Mouse (Mus musculus): ENCODE results near the gene D630045J12Rik. TPM values are rescaled to one million over a fixed set of nuclear protein-coding genes. Genes with fewer than 3 reads are reported as not detected.

Gene D630045J12Rik
- polyA plus RNA-seq, 1 experiment from 2014 or later, result 1.8 TPM

DNA sequence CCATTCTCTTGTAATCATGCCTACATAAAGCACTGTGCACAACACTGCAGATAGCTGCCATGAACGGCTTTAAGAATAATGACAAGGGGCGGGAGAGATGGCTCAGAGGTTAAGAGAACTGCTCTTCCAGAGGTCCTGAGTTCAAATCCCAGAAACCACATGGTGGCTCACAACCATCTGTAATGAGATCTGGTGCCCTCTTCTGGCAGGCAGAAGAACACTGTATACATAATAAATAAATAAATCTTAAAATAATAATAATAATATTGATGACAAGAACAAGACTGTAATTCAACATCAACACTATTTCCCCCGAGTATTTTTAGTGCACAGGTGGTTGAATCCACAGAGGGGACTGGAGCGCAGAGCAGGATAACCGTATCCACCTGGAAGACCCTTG, 97.6 kb downstream of the D630045J12Rik start:
- peaks cover 14% of the 10 kb centered on the region for H3K36me3 ChIP-seq
- H3K4me3 ChIP-seq, result no peak overlapping the region
- H3K4me2 ChIP-seq, result no peak overlapping the region
- H3K4me1 ChIP-seq, result peaks cover 14% of the 10 kb centered on the region
- no peaks in the 10 kb centered on the region for H3K9me3 ChIP-seq
- WGBS, result 83% methylated on average over 5 of the region's 5 CpGs
- no peaks in the 10 kb centered on the region for H3K27me3 ChIP-seq (replicated peaks)
- no peak for ATAC-seq (ENCODE audit: extremely low read depth, insufficient number of reproducible peaks, low FRiP score, low TSS enrichment)
- no peak overlapping the region for H3K27ac ChIP-seq (replicated peaks)
- H3K9ac ChIP-seq, result no peak overlapping the region

DNA sequence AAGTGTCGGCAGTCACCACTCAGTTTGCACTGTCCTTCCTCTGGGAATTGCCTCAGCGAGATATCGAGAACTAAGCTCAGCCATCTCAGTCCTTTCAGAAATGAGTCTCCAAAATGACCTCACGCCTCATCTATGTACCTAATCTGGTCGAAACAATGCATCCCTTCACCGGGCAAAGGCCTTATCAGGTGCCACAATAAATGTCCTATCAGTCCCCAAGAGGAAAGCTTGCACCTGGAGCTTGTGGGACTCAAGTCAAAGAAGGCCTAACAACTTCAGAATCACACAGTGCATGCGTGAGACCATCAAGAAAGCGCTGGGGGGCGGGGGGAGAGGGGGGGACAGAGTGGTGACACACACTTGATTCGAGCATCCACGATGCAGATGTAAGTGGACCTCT, 101.5 kb downstream of the D630045J12Rik start:
- peaks cover 24% of the 10 kb centered on the region for H3K4me1 ChIP-seq
- no peak overlapping the region for H3K4me2 ChIP-seq
- H3K9ac ChIP-seq, result no peak overlapping the region
- 31% methylated on average over 11 of the region's 11 CpGs for WGBS
- H3K9me3 ChIP-seq, result no peaks in the 10 kb centered on the region
- peaks cover 20% of the 10 kb centered on the region for H3K36me3 ChIP-seq
- ATAC-seq (ENCODE audit: extremely low read depth, insufficient number of reproducible peaks, low FRiP score, low TSS enrichment), result no peak
- no peak overlapping the region for H3K4me3 ChIP-seq
- no peaks in the 10 kb centered on the region for H3K27me3 ChIP-seq (replicated peaks)
- 0 out of 2 replicates have a peak overlapping the region, but pooled peaks have one; percentile 9 for H3K27ac ChIP-seq (replicated peaks)

- peaks cover 45% of the 10 kb centered on the region for H3K4me1 ChIP-seq
- no peak overlapping the region for H3K27ac ChIP-seq (replicated peaks)
- no peak for ATAC-seq (ENCODE audit: extremely low read depth, insufficient number of reproducible peaks, low FRiP score, low TSS enrichment)
- peaks cover 22% of the 10 kb centered on the region for H3K36me3 ChIP-seq
- H3K4me3 ChIP-seq, result no peak overlapping the region
- H3K9me3 ChIP-seq, result no peaks in the 10 kb centered on the region
- WGBS, result 87% methylated on average over 19 of the region's 19 CpGs
- no peak overlapping the region for H3K4me2 ChIP-seq
- no peak overlapping the region for H3K9ac ChIP-seq
- no peaks in the 10 kb centered on the region for H3K27me3 ChIP-seq (replicated peaks)
These were observed 104.3 kb downstream of the D630045J12Rik start for GRCm38 (mm10) chr6:38149483-38149882.

DNA sequence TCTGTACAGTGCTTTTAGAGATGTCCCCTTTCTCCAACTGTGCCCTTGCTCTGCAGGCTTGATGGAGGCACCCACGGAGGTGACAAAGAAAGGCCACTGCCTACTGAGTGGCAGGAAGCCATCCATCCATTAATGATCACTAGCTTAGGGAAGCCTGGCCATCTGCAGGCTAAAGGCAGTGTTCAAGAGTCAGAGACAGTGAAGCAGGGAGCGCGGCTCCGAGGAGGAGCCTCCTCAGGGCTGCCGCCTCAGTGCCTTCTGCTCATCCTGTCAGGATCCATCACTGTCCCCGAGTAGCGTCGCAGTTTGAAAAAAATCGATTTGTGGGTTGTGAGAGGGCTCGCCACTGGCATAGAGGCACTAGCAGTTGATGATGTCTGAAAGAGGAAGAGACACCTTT, 105.2 kb downstream of the D630045J12Rik start:
- Histone ChIP-seq H3K9me3 (no peaks in the 10 kb centered on the region), H3K27ac (replicated peaks) (no peak overlapping the region), H3K27me3 (replicated peaks) (no peaks in the 10 kb centered on the region)

DNA sequence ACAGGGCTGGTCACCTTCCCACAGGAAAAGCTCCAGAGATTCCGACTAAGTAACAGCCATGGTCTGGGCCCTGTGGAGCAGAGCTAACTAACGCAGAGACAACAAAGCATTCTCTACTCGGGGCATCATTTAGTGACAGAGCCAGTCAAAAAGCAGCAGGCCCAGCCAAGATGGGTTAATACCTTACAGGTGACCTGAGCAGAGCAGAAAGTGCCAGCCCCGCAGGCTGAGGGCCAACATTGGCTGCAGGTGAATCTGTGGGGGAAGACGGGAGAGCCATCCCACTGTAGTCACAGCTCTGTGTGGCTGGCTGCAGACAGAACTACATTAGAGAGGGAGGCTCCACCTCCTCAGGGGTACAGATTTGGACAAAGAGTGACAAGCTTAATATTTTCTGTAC, 106.5 kb downstream of the D630045J12Rik start:
- Histone ChIP-seq H3K9ac (0 out of 2 replicates have a peak overlapping the region, but pooled peaks have one; percentile 2), H3K27me3 (replicated peaks) (no peaks in the 10 kb centered on the region), H3K36me3 (peaks cover 21% of the 10 kb centered on the region), H3K4me1 (peaks cover 46% of the 10 kb centered on the region), H3K4me3 (no peak overlapping the region), H3K4me2 (no peak overlapping the region), H3K27ac (replicated peaks) (no peak overlapping the region), H3K9me3 (no peaks in the 10 kb centered on the region)
- no peak for ATAC-seq (ENCODE audit: extremely low read depth, insufficient number of reproducible peaks, low FRiP score, low TSS enrichment)
- 82% methylated on average over 5 of the region's 5 CpGs for WGBS

More for the DNA sequence above, 105.2 kb downstream of the D630045J12Rik start:
- Histone ChIP-seq H3K36me3 (peaks cover 18% of the 10 kb centered on the region), H3K4me2 (no peak overlapping the region), H3K9ac (no peak overlapping the region), H3K4me3 (no peak overlapping the region), H3K4me1 (peaks cover 53% of the 10 kb centered on the region)
- 85% methylated on average over 10 of the region's 10 CpGs for whole genome bisulfite sequencing
- no peak for ATAC-seq (ENCODE audit: extremely low read depth, insufficient number of reproducible peaks, low FRiP score, low TSS enrichment)

DNA sequence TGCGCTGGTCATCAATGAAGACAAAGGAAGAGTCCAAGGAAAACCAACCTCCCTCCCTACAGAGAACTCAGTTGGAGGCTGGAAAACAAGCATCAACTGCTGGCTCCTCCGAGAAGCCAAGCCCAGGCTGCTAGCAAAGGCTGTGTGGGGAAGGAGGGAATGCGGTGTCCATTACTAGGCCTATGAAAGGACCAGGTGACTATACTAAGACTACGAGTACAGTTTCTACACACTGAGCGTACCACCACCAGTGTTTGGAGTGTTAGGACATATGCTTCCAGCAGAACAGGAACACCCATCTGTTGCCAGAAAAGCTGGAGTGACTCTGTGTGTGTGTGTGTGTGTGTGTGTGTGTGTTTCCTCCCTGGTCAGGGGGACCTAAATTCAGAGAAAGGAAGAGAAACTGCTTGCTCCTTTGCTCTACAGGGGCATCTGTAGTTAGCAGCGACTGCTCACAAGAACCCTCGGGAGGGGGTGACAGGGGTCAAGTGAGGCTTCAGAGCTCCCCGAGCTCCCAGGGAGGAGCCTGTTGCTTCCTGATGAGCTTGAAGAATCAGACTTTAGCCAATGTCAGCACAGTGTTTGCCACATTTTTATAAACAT, 108.2 kb downstream of the D630045J12Rik start:
- Histone ChIP-seq H3K36me3 (peaks cover 26% of the 10 kb centered on the region), H3K27me3 (replicated peaks) (no peaks in the 10 kb centered on the region), H3K4me1 (peaks cover 39% of the 10 kb centered on the region), H3K4me2 (no peak overlapping the region), H3K9ac (no peak overlapping the region), H3K27ac (replicated peaks) (peak overlapping the region; percentile 71), H3K4me3 (no peak overlapping the region), H3K9me3 (no peaks in the 10 kb centered on the region)
- WGBS, result 61% methylated on average over 8 of the region's 8 CpGs
- ATAC-seq (ENCODE audit: extremely low read depth, insufficient number of reproducible peaks, low FRiP score, low TSS enrichment), result no peak

DNA sequence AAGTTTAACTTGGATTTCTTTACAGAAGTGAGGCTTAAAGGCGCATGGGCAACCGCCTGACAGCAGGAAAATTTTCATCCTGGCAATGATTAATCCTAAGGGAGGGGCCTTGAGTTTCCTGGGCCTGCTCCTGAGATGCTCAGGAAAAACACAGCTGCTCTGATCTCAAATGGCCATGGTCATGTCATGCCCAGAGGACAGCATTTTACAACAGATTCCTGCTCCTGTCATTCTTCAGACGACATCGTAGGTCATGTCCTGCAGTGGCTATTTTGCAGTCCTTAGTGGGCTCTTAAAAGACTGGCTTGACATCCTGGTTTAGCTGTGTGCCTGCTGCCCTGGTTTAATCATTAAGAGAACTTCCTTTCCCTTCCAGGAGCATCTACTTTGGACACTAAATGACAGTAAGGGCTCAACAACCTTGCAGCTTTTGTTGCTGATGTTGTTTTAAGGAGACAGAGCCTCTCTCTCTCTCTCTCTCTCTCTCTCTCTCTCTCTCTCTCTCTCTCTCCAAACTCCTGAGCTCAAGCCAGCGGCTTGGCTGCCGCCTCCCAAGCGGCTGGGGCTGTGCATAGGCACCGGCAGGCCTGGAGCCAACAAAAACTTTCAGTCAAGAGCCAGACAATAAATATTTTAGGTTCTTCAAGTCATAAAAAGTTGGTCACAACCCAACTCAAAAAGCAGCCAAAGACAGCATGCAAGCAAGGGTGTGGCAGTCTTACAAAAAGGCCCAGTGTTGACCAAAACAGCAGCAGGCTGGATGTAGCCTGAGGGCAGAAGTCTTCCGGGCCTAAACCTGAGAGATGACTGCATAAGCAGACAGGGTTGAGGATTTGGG, 109.4 kb downstream of the D630045J12Rik start:
- Histone ChIP-seq H3K4me2 (no peak overlapping the region), H3K27ac (replicated peaks) (peak overlapping the region; percentile 71), H3K4me1 (peaks cover 39% of the 10 kb centered on the region), H3K4me3 (no peak overlapping the region), H3K27me3 (replicated peaks) (no peaks in the 10 kb centered on the region), H3K36me3 (peaks cover 25% of the 10 kb centered on the region), H3K9ac (no peak overlapping the region), H3K9me3 (no peaks in the 10 kb centered on the region)
- no peak for ATAC-seq (ENCODE audit: extremely low read depth, insufficient number of reproducible peaks, low FRiP score, low TSS enrichment)
- WGBS, result 55% methylated on average over 9 of the region's 9 CpGs

GRCm38 (mm10) chr6:38140402-38140801, 113.4 kb downstream of the D630045J12Rik start:
- WGBS, result 84% methylated on average over 9 of the region's 9 CpGs
- no peak overlapping the region for H3K9ac ChIP-seq
- H3K4me1 ChIP-seq, result peaks cover 17% of the 10 kb centered on the region
- H3K4me2 ChIP-seq, result no peak overlapping the region
- H3K27ac ChIP-seq (replicated peaks), result no peak overlapping the region
- no peak overlapping the region for H3K4me3 ChIP-seq
- no peak for ATAC-seq (ENCODE audit: extremely low read depth, insufficient number of reproducible peaks, low FRiP score, low TSS enrichment)
- no peaks in the 10 kb centered on the region for H3K27me3 ChIP-seq (replicated peaks)
- H3K36me3 ChIP-seq, result peaks cover 27% of the 10 kb centered on the region
- H3K9me3 ChIP-seq, result no peaks in the 10 kb centered on the region

GRCm38 (mm10) chr6:38139086-38139485, 114.7 kb downstream of the D630045J12Rik start:
- ATAC-seq (ENCODE audit: extremely low read depth, insufficient number of reproducible peaks, low FRiP score, low TSS enrichment), result no peak
- 79% methylated on average over 3 of the region's 3 CpGs for WGBS
- no peak overlapping the region for H3K4me3 ChIP-seq

GRCm38 (mm10) chr6:38134806-38135559, 118.8 kb downstream of the D630045J12Rik start:
- H3K36me3 ChIP-seq, result peaks cover 34% of the 10 kb centered on the region
- no peaks in the 10 kb centered on the region for H3K9me3 ChIP-seq
- ATAC-seq (ENCODE audit: extremely low read depth, insufficient number of reproducible peaks, low FRiP score, low TSS enrichment), result no peak

More at GRCm38 (mm10) chr6:38139086-38139485, 114.7 kb downstream of the D630045J12Rik start:
- Histone ChIP-seq H3K9me3 (no peaks in the 10 kb centered on the region), H3K4me1 (peaks cover 4% of the 10 kb centered on the region), H3K9ac (no peak overlapping the region), H3K36me3 (peaks cover 34% of the 10 kb centered on the region), H3K4me2 (no peak overlapping the region), H3K27me3 (replicated peaks) (no peaks in the 10 kb centered on the region), H3K27ac (replicated peaks) (no peak overlapping the region)

DNA sequence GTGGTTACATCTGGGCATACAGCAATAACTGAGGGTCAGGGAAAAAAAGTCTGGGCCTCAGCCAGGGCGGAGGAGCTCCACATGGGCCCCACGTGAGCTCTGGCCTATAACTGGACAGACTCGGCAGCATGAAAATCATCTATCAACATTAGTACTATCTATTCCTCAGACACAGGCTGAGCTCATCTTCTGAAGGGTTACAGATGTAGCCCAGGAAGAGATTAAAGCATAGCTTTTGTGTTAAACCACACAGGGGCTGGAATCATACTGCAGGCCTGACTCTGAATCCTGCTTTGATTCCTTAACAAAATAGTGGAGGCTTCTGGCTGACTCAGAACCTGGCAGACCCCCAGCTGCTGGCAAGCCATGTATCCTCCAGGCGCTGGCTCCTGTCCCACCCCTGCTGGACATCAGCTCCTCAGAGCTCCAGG, 122.0 kb downstream of the D630045J12Rik start:
- 42% methylated on average over 4 of the region's 4 CpGs for WGBS
- Histone ChIP-seq H3K9me3 (no peaks in the 10 kb centered on the region), H3K4me3 (no peak overlapping the region), H3K4me1 (peaks cover 13% of the 10 kb centered on the region), H3K9ac (no peak overlapping the region), H3K27me3 (replicated peaks) (no peaks in the 10 kb centered on the region), H3K4me2 (no peak overlapping the region), H3K36me3 (peaks cover 53% of the 10 kb centered on the region), H3K27ac (replicated peaks) (peak overlapping the region; percentile 66)
- ATAC-seq (ENCODE audit: extremely low read depth, insufficient number of reproducible peaks, low FRiP score, low TSS enrichment), result no peak

More at GRCm38 (mm10) chr6:38134806-38135559, 118.8 kb downstream of the D630045J12Rik start:
- Histone ChIP-seq H3K27ac (replicated peaks) (no peak overlapping the region), H3K9ac (no peak overlapping the region), H3K27me3 (replicated peaks) (no peaks in the 10 kb centered on the region), H3K4me1 (peaks cover 13% of the 10 kb centered on the region), H3K4me3 (no peak overlapping the region), H3K4me2 (no peak overlapping the region)
- 75% methylated on average over 8 of the region's 8 CpGs for WGBS

All from heart, embryonic 13.5 days (tissue).